Mouse (Mus musculus) natural killer cell, adult 2 months (primary cell): Measurements from ENCODE around the gene Fbxw9.

ENCODE experiments used
- DNase-seq, 2 experiments: peaks; one replicate each; pipeline ENCODE4 v3.0.0; 2022; ENCODE audit warnings: low spot score in 2 of 2

Gene Fbxw9

DNA sequence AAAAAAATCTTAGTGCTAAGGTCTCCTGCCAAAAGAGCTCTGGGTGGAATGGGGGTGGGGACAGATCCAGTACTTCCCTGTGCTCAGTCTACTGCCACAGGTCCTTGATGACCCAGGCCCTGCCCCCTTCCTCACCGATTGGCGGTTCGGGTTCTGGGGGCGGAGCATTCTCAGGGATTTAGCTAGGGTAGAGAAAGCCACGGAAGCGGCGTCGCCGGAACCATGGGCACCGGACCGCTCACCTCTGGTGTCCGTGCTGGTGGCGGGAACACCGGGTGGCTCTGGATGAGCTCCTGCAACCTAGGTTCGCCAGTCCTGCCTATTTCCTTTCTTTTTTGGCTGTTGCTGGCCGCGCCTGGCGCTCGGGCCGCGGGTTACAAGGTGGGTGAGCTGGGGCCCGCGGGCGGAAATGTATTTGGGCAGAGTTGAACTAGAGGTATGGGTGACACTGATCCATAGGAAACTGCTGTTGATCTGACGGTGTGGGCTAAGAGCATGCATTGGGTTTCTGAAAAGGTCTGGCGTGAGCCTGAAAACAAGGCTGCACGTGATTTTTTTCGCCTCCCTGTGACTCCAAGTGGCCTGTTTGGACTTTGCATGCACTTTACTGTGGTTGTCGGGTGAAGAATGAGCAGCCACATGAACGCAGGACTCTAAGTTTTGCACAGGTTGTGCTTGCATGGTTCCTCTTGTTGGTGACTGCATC, 23.4 kb downstream of the Fbxw9 start, which contains the start of gene Man2b1:
TSS of gene Man2b1 (plus strand) at position 163 of the 706 bp plus-strand sequence.
- DNase-seq = peak; percentile 75 to 85

DNA sequence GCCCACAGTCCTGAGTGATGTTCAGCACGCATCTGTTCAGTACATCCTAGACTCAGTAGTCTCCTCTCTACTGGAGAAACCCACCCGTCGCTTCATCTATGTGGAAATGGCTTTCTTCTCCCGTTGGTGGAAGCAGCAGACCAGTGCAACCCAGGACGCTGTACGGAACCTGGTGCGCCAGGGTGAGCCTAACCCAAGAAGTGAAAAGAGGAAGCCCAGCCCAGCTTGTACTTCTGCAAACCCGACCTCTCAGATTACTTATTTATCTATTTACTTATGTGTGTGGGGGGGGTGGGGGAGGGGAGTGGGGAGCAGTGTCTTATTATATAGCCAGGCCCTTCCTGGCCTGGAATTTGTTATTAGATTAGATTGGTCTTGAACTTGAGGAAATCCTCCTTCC, 24.8 kb downstream of the Fbxw9 start:
- peak in 1 of 2 experiments; percentile 55 for DNase-seq

DNA sequence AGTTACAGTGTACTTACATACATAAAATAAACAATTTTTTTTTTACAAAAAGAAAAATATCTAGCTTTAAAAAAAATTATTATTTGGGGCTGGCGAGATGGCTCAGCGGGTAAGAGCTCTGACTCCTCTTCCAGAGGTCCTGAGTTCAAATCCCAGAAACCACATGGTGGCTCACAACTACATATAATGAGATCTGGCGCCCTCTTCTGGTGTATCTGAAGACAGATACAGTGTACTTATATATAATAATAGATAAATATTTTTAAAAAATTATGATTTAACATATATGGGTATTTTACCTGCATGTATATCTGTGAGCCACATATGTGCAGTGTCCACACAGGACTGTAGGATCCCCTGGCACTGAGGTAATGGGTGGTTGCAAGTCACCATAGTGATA, 26.4 kb downstream of the Fbxw9 start:
- no peak for DNase-seq

DNA sequence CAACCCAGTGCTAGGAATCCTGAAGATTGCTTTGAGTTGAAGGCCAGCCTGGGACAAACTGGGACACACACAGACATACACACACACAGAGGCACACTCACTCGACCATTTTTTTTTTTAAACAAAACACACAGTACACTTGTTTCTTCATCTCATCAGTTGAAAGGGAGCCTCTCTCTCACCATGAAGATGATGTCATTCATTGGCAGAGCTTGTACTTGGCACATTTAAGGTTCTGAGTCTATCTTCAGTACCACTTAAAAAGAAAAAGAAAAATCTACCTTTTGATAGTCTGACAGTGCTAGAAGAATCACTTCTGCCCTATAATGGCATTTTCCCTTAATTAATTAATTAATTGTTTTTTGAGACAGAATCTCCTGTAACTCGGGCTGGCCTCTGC, 28.9 kb downstream of the Fbxw9 start:
- no peak for DNase-seq

DNA sequence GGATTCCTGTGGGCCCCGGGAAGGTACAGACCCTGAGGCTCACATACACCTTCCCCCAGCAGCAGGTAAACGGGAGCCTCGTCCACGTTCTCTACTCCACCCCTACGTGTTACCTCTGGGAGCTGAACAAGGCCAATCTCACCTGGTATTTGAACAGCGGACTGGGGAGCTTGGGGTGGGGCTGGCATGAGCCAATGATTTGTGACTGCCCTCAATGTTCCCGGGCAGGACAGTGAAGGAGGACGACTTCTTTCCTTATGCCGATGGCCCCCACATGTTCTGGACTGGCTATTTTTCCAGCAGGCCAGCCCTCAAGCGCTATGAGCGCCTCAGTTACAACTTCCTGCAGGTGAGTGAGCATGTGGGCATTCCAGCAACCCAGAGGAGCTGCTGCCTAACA, 31.0 kb downstream of the Fbxw9 start:
- no peak for DNase-seq

DNA sequence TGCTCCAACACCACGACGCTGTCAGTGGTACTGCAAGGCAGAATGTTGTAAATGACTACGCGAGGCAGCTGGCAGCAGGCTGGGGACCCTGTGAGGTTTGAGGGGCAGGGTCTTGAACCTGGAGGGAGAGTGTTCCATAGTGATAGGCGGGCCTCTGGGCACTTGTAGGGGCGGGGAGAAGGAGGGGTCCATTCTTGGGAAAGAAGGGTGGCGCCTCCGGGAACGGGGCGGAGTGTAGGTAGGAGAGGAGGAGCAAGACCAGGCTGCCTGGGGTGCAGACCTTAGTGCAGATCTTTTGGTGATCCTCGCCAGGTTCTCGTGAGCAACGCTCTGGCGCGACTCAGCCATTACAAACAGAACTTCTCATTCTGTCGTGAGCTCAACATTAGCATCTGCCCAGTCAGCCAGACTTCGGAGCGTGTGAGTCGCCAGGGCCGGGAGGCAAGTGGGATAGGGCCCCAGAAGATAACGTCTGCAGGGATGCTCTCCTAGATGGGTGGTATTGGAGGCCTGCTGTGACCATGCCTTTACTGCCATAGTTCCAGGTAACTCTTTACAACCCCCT, 31.8 kb downstream of the Fbxw9 start:
- no peak for DNase-seq

DNA sequence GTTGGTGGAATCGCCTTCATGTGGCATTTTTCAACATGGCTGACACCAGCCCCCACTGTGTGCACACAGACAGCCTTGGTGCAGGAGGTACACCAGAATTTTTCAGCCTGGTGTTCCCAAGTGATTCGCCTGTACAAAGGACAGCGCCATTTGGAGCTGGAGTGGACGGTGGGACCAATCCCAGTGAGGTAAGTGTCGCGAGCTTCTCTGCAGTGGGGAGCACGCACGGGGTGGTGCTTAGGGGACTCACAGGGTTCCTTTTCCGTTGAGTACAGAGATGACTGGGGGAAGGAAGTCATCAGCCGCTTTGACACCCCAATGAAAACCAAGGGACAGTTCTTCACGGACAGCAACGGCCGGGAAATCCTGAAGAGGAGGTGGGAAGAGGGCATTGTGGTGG, 35.2 kb downstream of the Fbxw9 start:
- DNase-seq = no peak

DNA sequence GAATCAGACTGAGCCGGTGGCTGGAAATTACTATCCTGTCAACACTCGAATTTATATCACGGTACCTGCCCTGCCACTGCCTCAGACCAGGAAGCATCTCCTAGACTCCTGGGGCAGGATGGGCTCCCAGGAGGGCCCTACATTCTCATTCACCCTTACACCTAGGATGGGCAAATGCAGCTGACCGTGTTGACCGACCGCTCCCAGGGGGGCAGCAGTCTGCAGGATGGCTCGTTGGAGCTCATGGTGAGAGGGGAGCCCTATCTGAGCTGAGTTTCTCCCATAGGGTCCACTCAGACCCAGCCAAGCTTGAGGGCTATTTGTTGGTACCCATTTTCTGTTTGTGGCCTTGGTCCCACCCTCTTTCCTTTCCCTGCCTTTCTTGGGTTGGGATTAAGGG, 35.7 kb downstream of the Fbxw9 start:
- DNase-seq = no peak

DNA sequence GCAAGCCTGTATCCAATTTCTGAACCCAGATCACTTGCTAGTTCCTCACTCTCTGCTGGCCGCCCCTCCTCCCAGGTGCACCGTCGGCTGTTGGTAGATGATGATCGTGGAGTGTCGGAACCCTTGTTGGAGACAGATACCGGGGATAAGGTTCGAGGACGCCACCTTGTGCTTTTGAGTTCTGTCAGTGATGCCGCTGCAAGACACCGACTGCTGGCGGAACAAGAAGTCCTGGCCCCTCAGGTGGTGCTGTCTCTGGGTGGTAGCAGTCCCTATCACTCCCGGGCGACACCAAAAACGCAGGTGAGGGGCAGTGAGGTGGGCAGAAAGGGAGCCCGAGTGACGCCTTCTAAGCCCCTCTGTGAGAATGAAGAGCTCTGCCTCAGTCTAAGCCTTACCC, 36.3 kb downstream of the Fbxw9 start:
- DNase-seq = no peak

DNA sequence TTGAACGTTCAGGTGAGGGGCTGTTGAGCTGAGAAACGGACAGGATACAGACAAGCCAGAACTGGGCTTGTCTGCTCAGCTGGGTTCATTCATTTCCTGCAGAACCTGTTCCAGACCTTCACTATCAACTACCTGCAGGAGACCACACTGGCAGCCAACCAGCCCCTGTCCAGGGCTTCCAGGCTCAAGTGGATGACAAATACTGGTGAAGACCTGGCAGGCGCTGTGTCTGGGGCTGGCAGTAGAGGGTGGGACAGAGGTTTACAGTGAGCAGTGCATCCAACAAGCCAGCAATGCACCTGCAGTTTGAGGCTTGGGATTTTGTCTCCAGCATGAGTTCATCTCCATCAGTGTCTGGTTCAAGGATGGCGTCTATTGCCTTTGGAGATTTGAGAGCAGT, 37.0 kb downstream of the Fbxw9 start:
- DNase-seq = no peak

DNA sequence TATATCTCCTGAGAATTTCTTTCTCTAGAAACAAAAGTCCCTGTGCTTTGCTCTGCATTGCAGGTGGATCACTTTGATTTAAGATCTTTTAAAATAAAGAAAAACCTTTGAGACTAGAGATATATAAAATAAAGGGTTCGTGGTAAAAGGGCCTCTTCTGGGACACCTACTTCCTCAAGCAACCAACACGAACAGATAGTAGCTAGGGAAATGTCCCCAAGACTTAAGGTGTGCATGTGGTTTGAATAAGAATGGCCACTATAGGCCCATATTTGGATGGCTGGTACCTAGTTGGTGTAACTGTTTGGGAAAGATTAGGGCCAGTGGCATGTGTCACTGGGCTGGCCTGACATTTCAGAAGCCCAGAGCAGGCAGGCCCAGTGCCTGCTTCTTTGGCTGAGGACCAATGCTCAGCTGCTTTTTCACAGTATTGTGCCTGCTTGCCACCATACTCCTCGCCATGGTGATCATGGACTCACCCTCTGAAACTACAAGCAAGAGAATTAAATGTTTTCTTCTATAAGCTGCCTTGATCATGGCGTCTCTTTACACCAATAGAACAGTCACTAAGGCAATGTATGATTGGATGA, 40.3 kb downstream of the Fbxw9 start:
- DNase-seq = no peak

DNA sequence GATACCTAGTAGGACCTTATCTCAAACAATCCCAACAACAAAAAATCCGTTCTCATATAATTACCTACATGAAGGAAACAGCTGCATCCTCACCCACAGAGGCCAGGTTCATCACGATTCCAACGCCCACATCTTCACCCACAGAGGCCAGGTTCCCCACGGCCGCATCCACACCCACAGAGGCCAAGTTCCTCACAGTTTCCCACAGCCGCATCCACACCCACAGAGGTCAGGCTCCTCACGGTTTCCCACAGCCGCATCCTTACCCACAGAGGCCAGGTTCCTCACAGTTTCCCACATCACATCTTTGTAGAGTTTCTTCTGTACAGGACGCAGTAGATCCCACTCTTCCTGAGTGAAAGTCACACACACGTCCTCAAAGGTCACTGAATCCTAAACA, 53.4 kb downstream of the Fbxw9 start:
- DNase-seq = no peak

DNA sequence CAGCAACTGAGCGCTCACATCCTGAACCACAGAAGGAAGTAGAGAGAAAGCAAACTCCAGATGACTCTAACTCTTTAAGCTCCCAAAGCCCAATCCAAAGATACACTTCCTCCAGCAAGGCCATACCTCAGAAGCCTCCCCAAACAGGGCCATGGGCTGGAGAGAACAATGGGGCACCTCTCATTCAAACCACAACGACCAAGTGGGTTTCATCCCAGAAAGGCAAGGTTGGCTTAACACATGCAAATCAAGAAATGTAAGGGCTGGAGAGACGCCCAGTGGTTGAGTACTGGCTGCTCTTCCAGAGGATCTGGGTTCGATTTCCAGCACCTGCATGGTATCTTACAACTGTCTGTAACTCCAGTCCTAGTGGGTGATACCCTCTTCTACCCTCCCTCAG, 55.6 kb downstream of the Fbxw9 start:
- DNase-seq = no peak
